Mouse (Mus musculus) small intestine, adult 2 months (tissue): ENCODE data around the gene Dusp10.

Experiments used
- CTCF ChIP-seq: fragments of 200-500 bp; IDR thresholded peaks from 2 replicates; pipeline ENCODE4 v1.5.1; 2012; ENCODE audit warnings: low read depth, mild to moderate bottlenecking, control low read depth, inconsistent platforms, low read length, moderate library complexity, mixed read lengths; ENCODE audit not compliant: insufficient replicate concordance, insufficient read length; ENCODE audit errors: extremely low read depth
- POLR2A ChIP-seq: fragments of 200-500 bp; IDR thresholded peaks from 2 replicates; pipeline ENCODE4 v1.6.1; 2012; ENCODE audit warnings: low read depth, mild to moderate bottlenecking, control low read depth, inconsistent platforms, low read length, moderate library complexity

- TF ChIP-seq CTCF (no peak), POLR2A (no peak)
These were observed 47.8 kb upstream of the Dusp10 start for GRCm38 (mm10) chr1:183965341-183965740.
